ENCODE assay signal across 8 mouse cellular contexts in the genomic region with DNA sequence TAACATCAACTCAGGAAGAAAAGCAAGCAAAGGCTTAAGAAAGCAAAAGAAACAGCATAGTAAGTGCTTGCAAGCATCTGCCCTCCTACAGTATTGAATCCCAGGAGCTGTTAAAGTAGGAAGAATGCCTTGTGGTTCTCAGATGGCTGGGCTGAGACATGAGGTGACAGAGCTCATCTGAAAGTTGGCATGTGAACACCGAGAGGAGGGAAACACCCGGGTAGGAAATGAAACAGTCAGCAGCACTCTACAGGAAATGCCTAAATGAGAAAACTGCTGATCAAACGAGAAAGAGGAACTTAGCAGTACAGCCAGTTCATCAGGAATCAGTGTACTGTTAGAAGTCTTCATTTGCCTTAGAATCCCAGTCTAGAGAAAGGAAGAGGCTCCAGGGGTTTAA.
DNase-seq lines count a peak whose midpoint lies in the region; ATAC-seq lines count a peak whose summit lies in the region.

No protein-coding gene starts in this region.

- no peak overlapping the region for H3K9ac ChIP-seq in liver, embryonic 16.5 days (ENCODE audit: low read depth, low read length)

- H3K27ac ChIP-seq in liver, embryonic 16.5 days (ENCODE audit: low read length): no peak overlapping the region
- H3K27ac ChIP-seq in limb, embryonic 10.5 days: no peak overlapping the region

- 9% methylated on average over 3 of the region's 3 CpGs for WGBS in liver, embryonic 16.5 days (ENCODE audit: insufficient replicate concordance)
- WGBS in limb, embryonic 10.5 days: 51% methylated on average over 3 of the region's 3 CpGs

- H3K4me2 ChIP-seq in liver, embryonic 16.5 days (ENCODE audit: low read depth, low read length): no peak overlapping the region

- no peaks in the 10 kb centered on the region for H3K4me1 ChIP-seq in liver, embryonic 16.5 days (ENCODE audit: control insufficient read depth, low read depth, low read length)
- peaks cover 6% of the 10 kb centered on the region; the same call in 1 of the 2 replicates for H3K4me1 ChIP-seq in limb, embryonic 10.5 days

- H3K36me3 ChIP-seq in liver, embryonic 16.5 days (ENCODE audit: control insufficient read depth, insufficient read depth): no peaks in the 10 kb centered on the region
- no peaks in the 10 kb centered on the region for H3K36me3 ChIP-seq in limb, embryonic 10.5 days

- no peaks in the 10 kb centered on the region for H3K9me3 ChIP-seq in liver, embryonic 16.5 days (replicated peaks; ENCODE audit: control insufficient read depth, low read length)
- no peaks in the 10 kb centered on the region for H3K9me3 ChIP-seq in limb, embryonic 10.5 days (replicated peaks)

- peak; percentile 97 for DNase-seq in heart, adult 11 months
- DNase-seq in heart, postnatal 36 days: no peak
- peak; percentile 63 for DNase-seq in B cell, adult 2 months
- DNase-seq in cerebellum, adult 18-20 months: peak; percentile 39 to 60
- DNase-seq in thymus, postnatal 36 days: peak; percentile 24 to 26
- DNase-seq in limb, embryonic 10.5 days (ENCODE audit: low spot score): no peak
- no peak for DNase-seq in adrenal gland, postnatal 25 days

- H3K4me3 ChIP-seq in liver, embryonic 16.5 days (ENCODE audit: low read depth, low read length): no peak overlapping the region
- H3K4me3 ChIP-seq in limb, embryonic 10.5 days: no peak overlapping the region

- H3K27me3 ChIP-seq in liver, embryonic 16.5 days (ENCODE audit: control insufficient read depth, insufficient read depth, low read depth, low read length): no peaks in the 10 kb centered on the region
- H3K27me3 ChIP-seq in limb, embryonic 10.5 days (ENCODE audit: low read depth, poor library complexity, severe bottlenecking): no peaks in the 10 kb centered on the region

- 0 out of 2 replicates have a peak, but pooled peaks have one; percentile 32 for ATAC-seq in liver, embryonic 16.5 days (ENCODE audit: low read depth)

- intact Hi-C loops in heart, postnatal 36 days (cut with DNase I): loop anchor here (5.0 kb wide), 2 partner anchors 37 to 93 kb away; no protein-coding TSS in a partner anchor

Comparison
In these comparisons a context has a peak if more than half of its experiments do, and no peak if none do; other contexts are left out.
1. DNase-seq: peak in heart, adult 11 months (single experiment), B cell, adult 2 months (2 of 2), cerebellum, adult 18-20 months (2 of 2) and thymus, postnatal 36 days (2 of 2); none in heart, postnatal 36 days (0 of 2), limb, embryonic 10.5 days (single experiment) and adrenal gland, postnatal 25 days (single experiment).